Mouse (Mus musculus): ENCODE measurements around the gene Tenm4.

Tenm4 gene

DNA sequence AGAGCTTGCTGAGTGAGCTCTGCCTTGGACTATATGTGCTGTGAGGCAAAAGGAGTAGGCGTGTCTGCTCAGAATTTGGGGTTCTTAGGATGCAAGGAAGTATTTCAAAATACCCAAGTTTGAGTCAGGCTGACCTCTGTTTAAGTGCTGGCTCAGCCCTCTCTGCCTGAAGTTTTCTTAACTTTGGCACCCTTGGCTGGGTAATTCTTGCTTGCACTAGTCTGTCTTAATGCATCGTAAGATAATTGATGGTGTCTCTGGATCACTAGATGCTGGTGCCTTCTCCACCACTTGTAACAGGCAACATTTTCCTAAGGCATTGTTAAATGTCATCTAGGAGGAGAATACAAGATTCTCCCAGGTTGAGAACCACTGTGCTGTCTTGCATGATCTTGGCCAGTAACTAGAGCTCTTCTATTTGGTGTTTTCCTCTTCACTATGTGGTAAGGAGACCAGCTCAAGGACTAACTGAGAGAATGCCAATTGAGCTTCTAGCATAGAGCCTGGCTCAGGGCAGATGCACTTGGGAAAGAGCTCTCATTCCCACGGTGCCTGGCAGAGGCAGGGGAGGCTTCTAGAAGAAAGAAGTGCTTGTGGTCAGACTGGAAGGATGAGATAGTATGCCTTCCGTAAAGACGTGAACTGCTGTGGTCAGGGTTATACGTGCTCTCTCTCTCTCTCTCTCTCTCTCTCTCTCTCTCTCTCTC lies 57.7 kb downstream of the Tenm4 start:
- in situ Hi-C loops (cut with MboI; ENCODE audit: low pct_unique_long_range_greater_than_20kb in 1 of 2, low sequenced_read_pairs in 2 of 2, unreplicated experiment in 1 of 2), result no loop called here

DNA sequence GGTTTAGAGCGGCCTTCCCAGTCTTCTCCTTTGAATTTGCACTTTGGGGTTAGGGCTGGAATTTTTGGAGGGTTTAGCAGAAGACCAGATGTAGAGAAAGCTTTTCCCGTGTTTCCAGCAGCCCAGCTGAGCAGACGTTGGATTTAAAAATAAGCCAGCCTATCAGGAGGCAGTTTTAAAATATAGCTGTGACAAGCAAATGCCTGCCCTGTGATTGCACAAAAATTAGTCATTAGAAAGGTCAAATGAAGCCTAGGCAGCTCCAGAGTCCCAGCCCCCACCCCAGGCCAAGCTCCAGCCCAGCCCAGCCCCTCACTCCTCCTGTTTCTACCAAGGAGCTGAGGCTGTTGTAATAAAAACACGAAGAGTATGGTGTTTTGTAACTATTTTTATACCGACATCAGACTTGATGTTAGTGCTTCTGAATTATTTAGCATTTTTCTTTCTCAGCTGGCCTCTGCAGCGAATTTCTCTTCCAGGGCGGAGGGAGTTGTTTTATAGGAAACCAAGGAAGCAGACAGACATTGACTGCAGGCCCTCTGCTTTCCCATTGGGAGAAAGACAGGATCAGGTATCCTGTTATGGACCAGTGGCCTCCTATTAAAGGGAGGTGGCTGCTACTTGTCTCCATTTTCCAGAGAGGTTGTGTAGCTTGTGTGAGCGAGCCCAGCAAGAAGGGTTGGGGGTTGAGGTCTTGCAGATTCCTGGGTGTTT lies 59.1 kb downstream of the Tenm4 start:
- in situ Hi-C loops (cut with MboI; ENCODE audit: low pct_unique_long_range_greater_than_20kb in 1 of 2, low sequenced_read_pairs in 2 of 2, unreplicated experiment in 1 of 2), result no loop called here

DNA sequence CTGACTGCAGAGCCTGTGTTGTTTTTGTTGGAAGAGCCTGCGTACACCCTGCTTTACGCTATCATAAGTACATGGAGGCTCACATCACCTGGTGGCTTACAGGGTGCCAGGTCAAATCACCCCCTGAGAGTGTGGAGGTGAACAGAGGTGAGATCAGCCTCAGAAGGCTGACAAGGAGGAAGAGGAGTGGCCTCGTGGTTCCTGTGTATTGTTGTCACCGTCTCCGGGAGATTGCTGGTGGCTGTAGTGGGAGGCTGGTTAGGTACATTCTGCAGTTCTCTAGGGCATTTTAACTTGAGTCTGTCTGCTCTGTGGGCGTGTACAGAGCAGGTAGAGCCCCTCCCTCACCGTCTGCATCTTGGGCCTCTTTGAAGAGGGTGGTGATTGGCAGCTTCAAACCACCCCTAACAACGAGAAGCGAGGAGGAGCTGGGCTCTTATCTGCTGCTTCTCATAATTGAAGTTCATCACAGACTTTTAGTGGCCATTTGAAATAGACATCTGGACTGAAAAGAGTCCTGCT lies 59.7 kb downstream of the Tenm4 start:
- in situ Hi-C loops (cut with MboI; ENCODE audit: low pct_unique_long_range_greater_than_20kb in 1 of 2, low sequenced_read_pairs in 2 of 2, unreplicated experiment in 1 of 2), result no loop called here

DNA sequence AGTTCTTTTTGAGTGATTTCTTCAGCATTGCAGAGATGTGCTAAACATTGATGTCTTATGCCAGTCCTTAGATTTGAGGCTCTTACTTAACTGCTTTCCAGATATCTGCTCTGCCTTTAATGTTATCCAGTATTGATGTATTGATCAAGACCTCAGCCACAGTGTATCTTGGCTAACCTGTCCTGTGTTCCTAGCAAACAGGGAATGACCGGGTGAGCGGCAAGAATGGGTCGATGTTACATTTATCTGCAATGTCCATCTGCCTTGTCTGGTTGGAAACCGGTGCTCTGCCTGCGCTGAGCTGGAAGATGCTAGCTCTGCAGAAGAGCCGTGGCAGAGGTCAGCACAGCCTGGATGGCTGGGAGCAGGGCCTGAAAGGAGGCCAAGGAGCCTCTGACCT lies 64.8 kb downstream of the Tenm4 start:
- in situ Hi-C loops (cut with MboI; ENCODE audit: low pct_unique_long_range_greater_than_20kb in 1 of 2, low sequenced_read_pairs in 2 of 2, unreplicated experiment in 1 of 2), result no loop called here

- in situ Hi-C loops (cut with MboI; ENCODE audit: low pct_unique_long_range_greater_than_20kb in 1 of 2, low sequenced_read_pairs in 2 of 2, unreplicated experiment in 1 of 2), result no loop called here
These were observed 69.6 kb downstream of the Tenm4 start for GRCm38 (mm10) chr7:96240661-96241060.

DNA sequence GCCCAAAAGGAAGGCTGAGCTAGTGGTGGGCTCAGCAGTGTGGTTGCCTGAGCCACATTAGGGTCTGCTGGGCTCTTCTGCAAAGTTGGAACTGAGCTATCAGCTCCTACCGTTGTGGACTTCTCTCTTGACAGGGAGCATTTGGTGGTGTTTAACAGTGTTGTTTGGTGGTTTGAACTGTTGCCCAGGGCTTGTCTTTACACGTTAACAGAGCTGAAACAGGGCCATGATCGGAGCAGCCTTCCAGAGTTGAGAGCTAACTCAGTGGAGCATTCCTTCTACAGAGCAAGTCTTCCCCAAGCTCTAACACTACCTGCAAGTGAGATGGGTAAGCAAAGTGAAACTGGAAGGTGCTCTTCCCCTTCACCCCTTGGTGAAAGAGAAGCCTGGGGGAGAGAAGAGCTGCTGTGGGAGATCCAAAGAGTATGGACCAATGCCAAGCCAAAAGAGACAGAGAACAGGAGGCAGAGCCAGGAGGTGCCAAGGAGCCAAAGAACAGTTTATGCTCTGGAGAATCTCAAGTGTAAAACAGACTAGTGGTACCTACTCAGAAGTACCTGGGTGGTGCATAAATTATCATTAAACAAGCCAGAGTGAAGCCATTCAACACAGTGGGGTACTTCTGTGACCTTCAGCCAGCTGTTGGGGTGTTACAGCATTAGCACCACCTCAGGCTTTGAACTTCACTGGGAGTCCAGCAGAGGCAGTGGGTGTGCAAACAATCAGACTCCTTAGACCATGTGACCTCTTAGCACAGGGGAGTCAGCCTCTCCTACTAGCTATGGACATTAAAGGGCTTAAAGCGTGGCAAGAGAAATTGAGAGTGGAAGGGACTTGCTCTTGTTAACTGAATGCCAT lies 71.5 kb downstream of the Tenm4 start:
- in situ Hi-C loops (cut with MboI; ENCODE audit: low pct_unique_long_range_greater_than_20kb in 1 of 2, low sequenced_read_pairs in 2 of 2, unreplicated experiment in 1 of 2), result no loop called here

- in situ Hi-C loops (cut with MboI; ENCODE audit: low pct_unique_long_range_greater_than_20kb in 1 of 2, low sequenced_read_pairs in 2 of 2, unreplicated experiment in 1 of 2), result no loop called here
These were observed 73.8 kb downstream of the Tenm4 start for GRCm38 (mm10) chr7:96244796-96245195.

- in situ Hi-C loops (cut with MboI; ENCODE audit: low pct_unique_long_range_greater_than_20kb in 1 of 2, low sequenced_read_pairs in 2 of 2, unreplicated experiment in 1 of 2), result no loop called here
These were observed 88.6 kb downstream of the Tenm4 start for GRCm38 (mm10) chr7:96259630-96260029.

DNA sequence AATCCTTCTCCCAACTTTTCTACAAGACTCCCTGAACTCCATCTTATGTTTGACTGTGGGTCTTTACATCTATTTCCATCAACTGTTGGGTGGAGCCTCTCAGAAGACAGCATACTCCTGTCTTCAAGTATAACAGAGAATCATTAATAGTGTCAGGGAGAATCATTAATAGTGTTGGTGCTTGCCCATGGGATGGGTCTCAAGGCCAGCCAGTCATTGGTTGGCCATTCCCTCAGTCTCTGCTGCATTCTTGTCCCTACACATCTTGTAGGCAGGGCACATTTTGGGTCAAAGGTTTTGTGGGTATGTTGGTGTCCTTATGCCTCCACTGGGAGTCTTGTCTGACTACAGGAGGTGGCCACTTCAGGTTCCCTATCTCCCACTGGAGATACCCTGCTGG lies 91.1 kb downstream of the Tenm4 start:
- in situ Hi-C loops (cut with MboI; ENCODE audit: low pct_unique_long_range_greater_than_20kb in 1 of 2, low sequenced_read_pairs in 2 of 2, unreplicated experiment in 1 of 2), result no loop called here

GRCm38 (mm10) chr7:96265941-96266340 lies 94.9 kb downstream of the Tenm4 start:
- in situ Hi-C loops (cut with MboI; ENCODE audit: low pct_unique_long_range_greater_than_20kb in 1 of 2, low sequenced_read_pairs in 2 of 2, unreplicated experiment in 1 of 2), result no loop called here

DNA sequence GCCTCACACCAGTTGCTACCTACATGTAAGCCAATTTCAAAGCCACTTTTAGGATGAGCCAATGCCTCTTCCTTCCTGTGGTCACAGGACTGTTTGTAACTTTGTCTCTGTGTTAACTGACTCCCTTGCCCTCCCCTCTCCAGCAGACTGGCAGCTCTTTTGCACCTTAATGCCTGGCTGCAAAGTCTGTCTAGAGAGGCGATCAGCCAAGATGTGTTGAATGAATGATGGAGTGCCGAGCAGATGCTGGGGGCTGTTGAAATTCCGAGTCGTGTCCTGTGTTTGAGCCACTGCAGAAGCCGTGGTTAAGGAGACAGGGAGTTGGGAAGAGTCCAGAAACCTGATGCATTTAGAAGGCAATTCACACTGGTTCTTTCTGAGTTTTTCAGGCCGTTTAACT lies 96.2 kb downstream of the Tenm4 start:
- in situ Hi-C loops (cut with MboI; ENCODE audit: low pct_unique_long_range_greater_than_20kb in 1 of 2, low sequenced_read_pairs in 2 of 2, unreplicated experiment in 1 of 2), result no loop called here

DNA sequence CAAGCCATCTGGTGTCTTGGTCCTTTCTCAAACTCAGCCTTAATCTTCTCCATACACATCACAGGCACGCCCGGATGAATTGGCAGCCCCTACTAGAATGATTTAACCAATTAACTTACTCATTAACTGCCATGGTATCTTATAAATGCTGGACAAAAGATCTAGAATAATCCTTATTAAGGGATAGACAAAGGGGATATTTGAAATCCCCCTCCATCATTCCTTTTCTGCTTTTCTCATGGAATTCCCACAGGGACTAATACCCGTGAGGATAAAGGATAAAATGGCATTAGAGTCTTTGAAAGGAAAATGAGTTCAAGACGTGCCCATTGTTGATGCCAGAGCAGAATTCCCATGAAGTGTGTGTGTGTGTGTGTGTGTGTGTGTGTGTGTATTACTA lies 99.6 kb downstream of the Tenm4 start:
- in situ Hi-C loops (cut with MboI; ENCODE audit: low pct_unique_long_range_greater_than_20kb in 1 of 2, low sequenced_read_pairs in 2 of 2, unreplicated experiment in 1 of 2), result no loop called here

DNA sequence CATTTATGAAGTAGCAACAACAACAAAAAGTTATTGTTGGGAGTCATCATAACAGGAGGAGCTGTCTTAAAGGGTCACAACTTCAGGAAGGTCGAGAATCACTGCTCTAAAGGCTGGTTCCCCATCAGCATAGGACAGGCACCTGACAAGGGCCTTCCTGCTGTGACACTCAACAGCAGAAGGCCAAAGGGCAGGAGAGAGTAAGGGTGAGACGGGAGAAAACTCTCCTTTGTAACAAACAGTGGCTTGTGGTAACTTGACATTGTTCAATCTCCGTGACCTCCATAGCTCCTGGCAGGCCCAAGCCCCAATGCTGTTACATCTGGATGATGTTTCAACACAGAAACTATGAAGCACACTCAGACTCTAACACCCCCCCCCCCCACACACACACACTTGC lies 101.0 kb downstream of the Tenm4 start:
- in situ Hi-C loops (cut with MboI; ENCODE audit: low pct_unique_long_range_greater_than_20kb in 1 of 2, low sequenced_read_pairs in 2 of 2, unreplicated experiment in 1 of 2), result no loop called here

- in situ Hi-C loops (cut with MboI; ENCODE audit: low pct_unique_long_range_greater_than_20kb in 1 of 2, low sequenced_read_pairs in 2 of 2, unreplicated experiment in 1 of 2), result no loop called here
These were observed 103.4 kb downstream of the Tenm4 start for GRCm38 (mm10) chr7:96274486-96274885.

DNA sequence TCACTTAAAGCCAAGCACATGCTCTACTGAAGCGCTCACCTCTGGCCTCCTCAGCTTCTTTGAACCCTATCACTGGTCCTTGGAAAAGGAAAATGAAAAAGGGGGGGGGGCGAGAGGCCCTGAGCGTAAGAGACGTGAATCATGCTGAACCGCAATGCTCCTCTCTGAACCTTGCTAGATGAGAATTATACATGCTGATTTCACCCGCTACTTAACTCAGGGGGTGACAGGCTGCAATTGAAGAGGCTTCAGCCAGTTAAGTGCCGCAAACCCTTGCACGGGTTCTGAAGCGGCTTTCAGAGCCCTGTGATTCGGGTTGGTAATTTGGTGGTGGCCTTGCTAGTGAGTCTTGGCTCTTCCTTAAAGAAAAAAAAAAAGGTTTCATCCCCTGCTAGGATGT lies 106.5 kb downstream of the Tenm4 start:
- in situ Hi-C loops (cut with MboI; ENCODE audit: low pct_unique_long_range_greater_than_20kb in 1 of 2, low sequenced_read_pairs in 2 of 2, unreplicated experiment in 1 of 2), result no loop called here

DNA sequence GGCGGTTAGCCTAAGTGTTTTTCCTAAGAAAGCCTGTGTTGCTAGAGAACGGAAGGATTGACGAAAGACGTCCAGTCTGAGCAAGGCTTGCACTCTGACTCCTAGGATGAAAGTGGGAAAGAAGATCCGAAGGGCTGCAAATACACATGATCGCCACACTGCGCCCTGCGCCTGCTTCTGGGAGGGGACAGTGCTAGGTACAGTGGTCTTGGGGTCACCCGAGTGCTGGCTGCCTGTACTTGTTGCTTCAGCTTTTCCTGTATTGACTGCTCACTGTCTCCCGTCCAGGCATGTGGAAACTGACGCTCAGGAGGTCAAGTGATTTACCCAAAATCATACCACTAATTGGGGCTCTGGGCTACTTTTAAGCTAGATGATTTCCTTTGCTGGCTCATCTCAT lies 107.3 kb downstream of the Tenm4 start:
- in situ Hi-C loops (cut with MboI; ENCODE audit: low pct_unique_long_range_greater_than_20kb in 1 of 2, low sequenced_read_pairs in 2 of 2, unreplicated experiment in 1 of 2), result no loop called here

DNA sequence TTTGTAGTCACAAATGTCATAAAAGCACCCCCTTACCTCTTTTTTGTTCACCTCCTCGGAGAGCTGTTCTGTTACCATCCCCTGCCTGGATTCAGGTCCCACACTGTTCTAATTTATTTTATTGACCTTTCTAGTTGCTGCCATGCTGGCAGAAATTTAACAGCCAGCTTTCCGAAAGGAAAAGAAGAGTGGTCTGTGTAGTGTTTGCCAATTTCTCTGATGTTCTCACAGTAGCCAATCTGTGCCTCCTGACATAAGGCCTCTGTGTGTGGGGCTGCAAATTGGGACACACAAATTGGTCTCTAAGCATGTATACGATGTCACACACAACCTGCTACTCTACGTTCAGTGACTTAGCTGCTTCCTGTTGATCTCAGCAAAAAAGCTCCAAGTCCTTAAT lies 109.7 kb downstream of the Tenm4 start:
- in situ Hi-C loops (cut with MboI; ENCODE audit: low pct_unique_long_range_greater_than_20kb in 1 of 2, low sequenced_read_pairs in 2 of 2, unreplicated experiment in 1 of 2), result no loop called here

- in situ Hi-C loops (cut with MboI; ENCODE audit: low pct_unique_long_range_greater_than_20kb in 1 of 2, low sequenced_read_pairs in 2 of 2, unreplicated experiment in 1 of 2), result no loop called here
These were observed 119.5 kb downstream of the Tenm4 start for GRCm38 (mm10) chr7:96290576-96290975.

DNA sequence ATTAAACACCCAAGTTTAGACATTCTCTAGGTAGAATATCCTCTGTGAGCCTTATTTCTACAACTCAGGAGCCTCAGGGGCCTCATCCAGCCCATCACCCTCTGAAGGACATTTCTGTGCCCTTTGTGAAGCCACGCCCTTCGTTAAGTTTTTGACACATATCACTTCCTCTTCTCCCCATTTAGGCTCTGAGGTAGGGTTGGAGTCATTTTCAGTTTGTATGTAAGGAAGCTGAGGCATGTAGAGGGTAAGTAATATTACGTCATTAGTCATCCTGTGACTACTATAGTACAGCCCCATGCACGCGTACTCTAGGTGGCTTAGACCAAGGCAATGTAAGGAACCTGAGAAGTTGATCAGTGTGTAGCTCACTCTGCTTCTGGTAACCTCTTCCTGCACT lies 124.9 kb downstream of the Tenm4 start:
- in situ Hi-C loops (cut with MboI; ENCODE audit: low pct_unique_long_range_greater_than_20kb in 1 of 2, low sequenced_read_pairs in 2 of 2, unreplicated experiment in 1 of 2), result no loop called here

Data from mouse embryonic stem cell (cell line).